Mouse (Mus musculus): ENCODE measurements around the gene St6galnac6.

The St6galnac6 gene

DNA sequence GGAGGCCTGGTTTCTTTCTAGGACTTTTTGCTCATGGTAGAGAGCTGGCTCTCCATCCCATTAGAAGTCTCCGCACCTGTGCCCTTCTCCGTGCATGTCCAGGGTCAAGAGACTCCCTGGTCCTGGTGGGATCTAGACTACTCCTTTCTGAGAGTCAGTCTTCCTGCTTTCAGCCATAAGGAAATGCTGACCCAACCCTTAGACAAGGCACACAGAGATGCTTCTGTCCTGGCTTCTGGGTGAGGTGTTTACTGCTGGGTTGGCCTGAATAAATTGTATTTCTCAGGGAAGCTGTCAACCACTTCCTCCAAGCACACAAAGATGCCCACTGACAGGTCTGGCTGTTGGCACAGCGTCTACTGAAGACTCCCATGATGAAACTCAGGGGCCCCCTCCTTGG lies at the start of gene St6galnac6:
Gene St6galnac6 (plus strand): TSS at position 301 of the 400 bp plus-strand sequence.
- no peak for DNase-seq (ENCODE audit: low spot score)

DNA sequence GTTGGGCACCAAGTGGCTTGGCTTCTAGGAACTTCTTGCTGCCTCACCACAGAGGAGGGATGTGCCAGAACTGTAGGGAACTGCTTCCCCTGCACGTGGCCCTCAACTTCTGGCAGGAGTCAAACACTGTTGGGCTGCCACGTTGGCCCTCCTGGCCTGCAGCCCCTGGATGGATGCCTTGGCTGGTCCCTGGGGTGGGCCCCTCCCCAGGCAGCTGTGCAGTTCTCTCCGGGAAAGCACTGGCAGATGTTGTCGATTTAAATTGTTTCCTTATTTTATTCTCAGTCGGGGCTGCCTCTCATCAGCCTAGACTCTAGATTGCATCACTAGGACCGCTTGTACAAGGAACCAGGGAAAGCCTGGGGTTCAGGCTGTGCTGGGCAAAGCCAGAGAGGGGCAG lies 49.7 kb upstream of the St6galnac6 start:
- DNase-seq (ENCODE audit: low spot score), result peak; percentile 51

DNA sequence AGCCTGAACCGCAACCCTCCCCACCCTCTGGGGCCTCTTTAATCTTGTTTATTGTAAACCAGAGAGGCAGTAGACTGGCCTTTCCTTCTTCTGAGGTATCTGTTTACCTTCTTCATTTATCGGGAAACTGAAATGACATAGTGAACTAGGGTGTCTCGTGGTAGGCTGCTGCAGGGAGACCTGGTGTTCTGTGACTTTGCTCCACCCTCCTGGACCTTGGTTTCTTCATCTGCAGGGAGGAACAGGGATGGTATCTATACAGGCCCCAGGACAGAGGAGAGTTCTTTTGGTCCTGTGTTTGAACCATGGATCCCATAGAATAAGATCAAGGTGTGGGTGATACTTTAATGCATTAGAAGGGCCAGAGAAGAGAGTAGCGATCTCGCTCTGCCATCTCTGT lies 48.3 kb upstream of the St6galnac6 start:
- DNase-seq (ENCODE audit: low spot score), result no peak

DNA sequence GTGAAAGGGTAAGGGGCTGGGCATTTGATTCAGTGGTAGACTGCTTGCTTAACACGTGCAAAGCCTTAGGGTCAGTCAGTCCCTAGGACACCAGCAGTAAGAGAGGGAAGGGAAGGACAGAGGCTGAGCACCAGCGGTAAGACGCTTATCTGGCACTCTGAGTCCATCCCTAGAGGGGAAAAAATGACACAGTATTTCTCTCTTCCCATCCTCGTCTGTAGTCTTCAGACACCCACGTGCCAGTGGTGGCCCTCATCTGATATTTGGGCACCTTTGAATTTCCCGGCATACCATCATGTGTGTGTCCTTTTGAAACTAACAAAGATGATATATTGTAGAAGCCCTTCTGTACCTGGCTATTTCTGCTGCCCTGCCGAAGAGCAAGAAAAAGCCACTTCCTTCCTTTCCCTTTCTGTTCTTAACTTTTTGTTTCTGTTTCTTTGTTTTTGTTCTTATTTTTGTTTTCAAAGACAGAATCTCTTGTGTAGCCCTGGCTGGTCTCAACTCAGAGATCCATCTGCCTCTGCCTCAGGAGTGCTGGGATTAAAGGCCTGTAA lies 45.8 kb upstream of the St6galnac6 start:
- no peak for DNase-seq (ENCODE audit: low spot score)

DNA sequence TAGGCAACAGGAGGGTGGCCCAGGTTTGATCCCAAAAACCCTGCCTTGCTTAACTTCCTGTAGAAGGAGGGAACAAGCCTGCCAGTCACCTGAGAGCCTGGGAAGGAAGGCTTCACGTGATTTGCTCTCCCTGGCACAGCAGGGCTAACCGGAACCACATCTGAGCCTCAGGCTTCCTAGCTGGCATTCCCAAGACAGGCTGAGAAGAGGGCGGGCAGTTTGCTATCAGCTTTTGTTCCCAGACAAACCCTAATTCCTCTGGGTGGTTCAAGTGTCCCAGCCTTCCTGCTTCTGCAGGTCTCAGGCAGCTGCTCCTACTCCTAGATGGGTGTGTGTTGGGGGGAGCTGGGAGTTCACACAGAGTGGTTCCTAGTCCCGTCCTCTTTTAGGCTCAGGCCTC lies 44.0 kb upstream of the St6galnac6 start:
- no peak for DNase-seq (ENCODE audit: low spot score)

DNA sequence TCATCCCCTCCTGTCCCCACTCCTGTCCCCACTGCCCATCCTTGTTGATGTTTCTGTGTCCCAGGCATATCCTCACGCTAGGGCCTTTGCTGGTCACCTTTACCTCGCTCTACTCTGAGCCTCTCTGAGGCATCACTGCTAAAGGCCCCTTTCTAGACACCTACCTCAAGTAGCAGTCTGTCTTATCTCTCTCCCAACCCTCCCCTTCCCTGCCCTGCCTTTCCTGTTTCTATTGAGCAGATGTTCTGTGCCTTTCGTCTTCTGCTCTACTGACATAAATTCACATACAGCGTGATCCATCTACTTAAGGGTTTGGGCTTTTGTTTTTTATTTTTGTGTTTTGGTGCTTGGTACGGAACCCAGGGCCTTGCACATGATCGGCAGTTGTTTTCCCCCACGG lies 43.5 kb upstream of the St6galnac6 start:
- no peak for DNase-seq (ENCODE audit: low spot score)

DNA sequence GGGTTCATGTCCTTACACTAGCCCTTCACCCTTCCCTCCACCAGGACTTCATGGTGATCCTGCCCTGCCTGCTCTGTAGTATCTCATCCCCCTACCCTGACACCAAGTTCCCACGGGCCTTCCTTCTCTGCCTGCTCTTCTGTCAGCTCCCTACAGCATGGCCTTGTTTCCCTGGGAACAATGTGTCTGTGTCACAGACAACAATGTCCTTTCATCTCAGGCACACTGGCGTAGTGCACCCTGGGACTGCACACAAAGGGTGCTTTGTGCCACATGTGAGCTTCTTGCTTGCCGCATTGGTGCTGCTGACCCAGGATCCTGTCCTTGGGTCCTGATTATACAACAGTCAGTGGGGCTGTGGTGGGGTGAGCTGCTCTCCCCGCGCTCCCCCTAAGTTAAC lies 39.9 kb upstream of the St6galnac6 start:
- DNase-seq (ENCODE audit: low spot score), result peak; percentile 81

DNA sequence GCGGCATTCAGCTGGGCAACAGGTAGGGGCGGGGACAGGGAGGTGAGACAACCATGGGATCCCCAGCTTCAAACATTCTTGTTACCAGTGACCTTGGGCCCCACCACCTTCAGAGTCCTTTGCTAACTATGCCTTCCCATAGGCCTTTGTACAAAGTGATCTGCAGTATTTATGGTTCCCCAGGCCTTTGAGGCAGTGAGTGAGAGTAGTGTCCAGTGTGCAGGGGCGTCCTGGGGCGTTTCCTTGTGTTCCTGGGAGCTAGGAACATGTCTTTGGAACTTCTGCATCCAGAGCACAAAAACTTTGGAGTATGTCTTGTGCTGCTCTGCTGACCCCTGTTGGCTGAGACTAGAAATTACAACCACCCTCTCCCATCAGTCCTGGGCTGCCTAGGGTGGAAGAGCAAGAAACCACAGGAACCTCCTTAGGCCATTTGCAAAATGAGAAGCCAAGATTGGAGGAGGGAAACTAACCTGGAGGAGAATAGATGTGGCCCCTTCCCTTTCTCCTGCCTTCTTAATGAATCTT lies 32.9 kb upstream of the St6galnac6 start:
- DNase-seq (ENCODE audit: low spot score), result peak; percentile 46

DNA sequence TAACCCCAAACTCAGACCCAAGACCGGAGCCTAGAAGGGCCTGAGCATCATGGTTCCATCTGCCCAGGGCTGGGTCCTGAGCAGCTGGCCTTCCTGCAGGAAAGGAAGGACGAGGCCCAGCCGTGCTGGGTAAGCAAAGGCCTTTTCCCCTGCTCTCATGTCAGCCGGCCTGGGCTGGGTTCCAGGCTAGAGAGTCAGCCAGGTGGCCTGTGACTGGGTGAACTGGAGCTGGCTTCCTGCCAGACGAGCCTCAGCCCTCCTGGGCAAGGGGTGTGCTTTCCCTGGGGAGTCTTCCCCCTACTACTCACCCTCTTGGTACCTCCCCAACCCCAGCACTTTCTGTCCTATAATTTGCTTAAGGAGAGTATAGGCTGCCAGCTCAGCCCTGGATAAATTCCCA lies 31.4 kb upstream of the St6galnac6 start:
- no peak for DNase-seq (ENCODE audit: low spot score)

DNA sequence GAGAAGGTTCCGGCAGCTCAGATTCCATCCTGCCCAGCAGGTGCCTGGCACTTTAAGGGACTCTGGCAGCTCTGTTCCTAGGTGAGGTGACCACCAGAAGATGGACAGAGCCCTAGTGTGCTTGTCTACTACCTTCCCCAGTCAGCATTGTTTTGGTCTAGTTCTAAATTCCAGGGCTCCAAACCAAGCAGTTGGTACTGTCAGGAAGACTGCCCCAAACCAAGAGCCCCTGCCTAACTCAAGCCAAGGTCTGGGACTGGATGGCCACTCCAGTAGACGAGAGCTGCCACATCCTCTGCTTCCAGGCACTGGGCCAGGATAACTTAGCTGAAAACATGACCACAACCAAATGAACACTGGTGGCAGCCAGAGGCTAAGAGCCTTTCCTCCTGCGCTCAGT lies 30.6 kb upstream of the St6galnac6 start:
- DNase-seq (ENCODE audit: low spot score), result no peak

DNA sequence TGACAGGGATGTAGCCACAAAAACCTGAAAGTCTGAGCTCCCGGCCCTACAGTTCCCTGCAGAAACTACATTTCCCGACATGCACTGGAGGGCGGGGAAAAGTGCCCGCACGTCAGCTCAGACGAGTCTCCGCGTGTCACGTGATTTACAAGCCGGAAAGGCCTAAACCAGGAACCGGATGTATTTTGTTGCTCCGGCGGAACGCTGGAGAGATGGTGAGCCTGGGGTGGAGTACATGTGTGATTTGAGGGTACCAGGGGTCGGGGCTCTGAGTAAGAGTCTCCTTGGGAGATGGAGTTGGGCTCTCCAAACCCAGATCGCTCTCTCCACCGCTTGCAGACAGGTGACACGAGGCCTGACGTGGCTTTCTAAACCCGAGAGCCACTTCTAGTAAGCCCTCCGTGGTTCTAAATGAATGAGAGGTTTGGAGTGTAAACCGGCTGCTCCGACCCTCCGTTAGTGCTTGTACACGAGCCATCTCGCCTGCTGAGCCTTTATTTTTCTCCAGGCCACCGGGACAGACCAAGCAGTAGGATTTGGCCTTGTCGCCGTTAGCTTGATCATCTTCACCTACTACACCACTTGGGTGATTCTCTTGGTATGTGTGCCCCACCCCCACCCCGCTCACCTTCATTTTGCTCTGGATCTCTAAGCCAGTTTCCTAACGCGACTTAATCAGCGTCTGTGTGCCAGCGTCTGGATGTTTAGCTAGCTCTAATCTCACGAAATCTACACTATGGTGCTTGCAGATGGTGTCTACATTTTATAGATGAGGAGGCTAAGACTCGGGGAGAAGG lies 28.6 kb upstream of the St6galnac6 start, which contains the start of gene Dpm2:
Gene Dpm2 (plus strand): TSS at position 161 of the 797 bp plus-strand sequence.
- peak; percentile 89 for DNase-seq (ENCODE audit: low spot score)

DNA sequence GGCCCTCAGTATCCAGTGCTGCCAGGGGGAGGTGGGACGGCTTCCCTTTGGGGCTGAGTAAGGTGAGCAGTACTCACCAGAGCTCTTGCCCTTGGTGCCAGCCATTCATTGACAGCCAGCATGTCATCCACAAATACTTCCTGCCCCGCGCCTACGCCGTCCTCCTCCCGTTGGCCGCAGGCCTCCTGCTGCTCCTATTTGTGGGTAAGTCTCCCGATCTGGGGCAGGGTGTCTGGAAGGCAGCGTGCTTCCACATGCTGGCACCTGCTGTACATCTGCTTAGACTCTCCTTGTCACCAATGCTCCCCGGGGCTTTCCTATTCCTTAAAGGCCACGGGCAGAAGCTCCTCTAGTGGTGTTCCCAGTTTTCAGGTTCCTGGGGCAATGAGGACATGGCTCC lies 27.3 kb upstream of the St6galnac6 start:
- DNase-seq (ENCODE audit: low spot score), result no peak

DNA sequence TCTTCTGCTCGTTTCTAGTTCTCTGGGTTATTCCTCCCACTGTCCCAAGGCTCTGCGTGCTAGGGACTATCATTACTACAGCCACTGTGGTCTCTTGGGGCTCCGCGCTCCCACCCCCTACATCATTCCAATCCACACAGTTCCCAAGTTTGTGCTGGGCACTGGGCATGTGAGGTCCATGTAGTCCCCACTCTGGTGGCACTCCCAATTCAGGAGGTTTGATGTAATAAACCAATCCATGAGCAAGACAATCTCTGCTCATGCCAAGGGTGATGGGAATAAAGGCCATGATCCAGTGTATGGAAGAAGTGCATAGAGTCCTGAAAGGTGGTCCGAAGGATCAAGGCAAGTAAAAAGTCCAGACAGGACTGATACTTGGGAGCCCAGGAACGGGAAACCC lies 25.0 kb upstream of the St6galnac6 start, which contains the start of gene Pip5kl1:
Gene Pip5kl1 (plus strand): TSS at position 301 of the 400 bp plus-strand sequence.
- no peak for DNase-seq (ENCODE audit: low spot score)

DNA sequence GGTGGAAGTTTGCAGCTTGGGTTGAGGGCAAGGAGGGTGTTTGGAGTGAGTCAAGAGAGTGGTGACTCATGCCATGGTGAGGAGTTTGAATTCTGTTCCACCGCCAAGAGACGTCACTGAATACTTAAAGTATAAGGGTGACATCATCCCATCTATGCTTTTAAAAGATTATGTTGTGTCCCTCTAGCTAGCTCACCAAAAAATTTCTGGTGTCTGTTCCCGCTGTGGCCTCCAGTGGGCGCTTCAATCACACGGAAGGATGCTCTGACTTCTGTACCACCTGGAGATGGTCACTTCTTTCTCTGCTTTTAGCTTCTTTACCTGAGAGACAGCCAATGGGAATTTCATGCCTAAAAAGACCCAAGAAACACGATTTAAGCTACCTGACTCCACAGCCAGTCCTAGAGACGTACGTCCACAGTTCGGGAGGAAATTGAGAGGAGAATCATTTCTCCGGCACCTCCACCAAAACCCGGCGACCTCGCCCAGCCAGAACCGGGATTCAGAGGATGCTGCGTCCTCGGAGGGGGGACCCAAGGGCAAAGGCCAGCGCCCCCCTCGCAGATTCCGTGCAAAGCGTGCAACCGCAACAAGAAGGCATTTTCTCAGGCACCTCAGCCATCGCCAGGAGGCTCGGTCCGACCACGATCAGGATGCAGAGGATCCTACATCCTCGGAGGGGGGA lies 24.5 kb upstream of the St6galnac6 start:
- no peak for DNase-seq (ENCODE audit: low spot score)

DNA sequence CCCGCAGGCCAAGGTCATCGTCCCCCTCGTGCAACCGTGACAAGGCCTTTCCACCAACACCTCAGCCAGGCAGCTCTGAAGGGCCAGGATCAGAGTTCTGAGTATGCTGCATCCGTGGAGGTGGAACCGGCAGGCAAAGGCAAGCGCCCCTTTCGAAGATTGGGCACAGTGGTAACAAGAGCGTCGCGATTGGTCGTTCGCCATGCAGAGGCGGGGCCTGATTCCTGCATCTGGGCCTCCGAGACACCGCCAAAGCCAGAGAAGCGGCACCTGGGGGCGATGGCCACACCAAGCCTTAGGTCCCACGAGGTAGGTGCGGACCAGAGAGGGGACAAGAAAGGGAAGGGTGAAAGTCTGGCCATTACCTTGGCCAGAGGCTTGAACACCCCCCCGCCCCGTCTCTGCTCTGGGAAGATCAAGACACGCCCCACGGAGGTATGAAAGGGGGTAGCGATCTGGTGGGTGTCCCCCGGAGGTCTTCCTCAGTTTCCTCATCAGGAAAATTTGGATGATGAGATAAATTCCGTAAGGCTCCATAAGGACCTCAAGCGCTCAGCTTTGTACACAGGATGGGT lies 23.8 kb upstream of the St6galnac6 start, which contains the start of gene 9430097D07Rik:
Gene 9430097D07Rik (minus strand): TSS at position 99 of the 575 bp plus-strand sequence.
- no peak for DNase-seq (ENCODE audit: low spot score)

DNA sequence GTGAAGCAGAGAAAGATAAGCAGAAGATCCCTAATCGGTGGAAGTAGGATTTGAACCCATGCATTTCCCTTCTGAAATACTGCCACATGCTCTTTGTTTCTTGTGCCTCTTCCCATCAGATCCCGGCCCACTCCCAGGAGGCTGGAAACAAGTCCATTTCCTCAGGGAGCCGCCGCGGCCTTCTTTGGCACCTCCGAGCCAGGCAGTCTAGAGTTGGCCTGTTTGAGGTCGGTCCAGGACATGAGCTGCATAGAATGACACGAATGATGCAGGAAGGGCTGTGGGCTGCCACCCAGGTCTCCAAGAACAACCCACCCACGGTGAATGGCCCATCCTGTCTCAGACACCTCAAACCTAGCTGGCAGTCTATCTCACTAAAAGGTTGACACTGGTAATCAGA lies 23.0 kb upstream of the St6galnac6 start:
- peak; percentile 10 for DNase-seq (ENCODE audit: low spot score)

DNA sequence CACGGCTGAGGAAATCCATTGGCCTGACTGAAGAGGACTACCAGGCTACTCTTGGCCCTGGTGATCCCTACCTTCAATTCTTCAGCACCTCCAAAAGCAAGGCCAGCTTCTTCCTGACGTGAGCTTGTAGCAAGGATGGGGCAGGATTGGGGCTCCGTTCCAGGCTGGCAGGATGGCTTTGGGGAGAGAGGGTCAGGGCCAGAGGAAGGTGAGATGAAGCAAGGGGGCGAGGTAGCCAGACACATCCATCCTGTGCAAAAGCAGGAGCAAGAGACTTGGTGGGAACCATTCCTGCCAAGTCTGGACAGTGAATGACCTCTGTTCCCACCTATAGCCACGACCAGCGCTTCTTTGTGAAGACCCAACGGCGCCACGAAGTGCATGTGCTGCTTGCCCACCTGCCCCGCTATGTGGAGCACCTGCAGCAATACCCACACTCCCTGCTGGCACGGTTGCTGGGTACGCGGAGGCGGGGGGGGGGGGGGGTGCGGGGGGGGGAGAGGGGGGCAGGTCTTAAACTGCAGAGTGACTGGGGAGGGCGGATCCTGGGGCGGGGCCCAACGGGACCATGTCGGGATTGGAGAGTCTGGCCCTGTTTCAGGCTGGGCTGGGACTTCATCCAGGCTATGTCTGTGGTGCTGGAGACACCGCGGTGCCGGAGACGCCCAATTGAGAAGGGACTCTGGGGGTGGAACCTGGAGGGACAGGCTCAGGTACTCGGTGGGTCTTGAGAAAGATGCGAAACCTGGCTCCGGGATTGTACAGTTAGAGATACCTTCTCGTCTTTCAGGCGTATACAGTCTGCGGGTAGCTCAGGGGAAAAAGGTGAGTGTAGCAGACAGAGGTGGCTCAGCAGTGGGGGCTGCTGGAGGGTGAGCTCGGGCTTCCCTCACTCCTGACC lies 21.1 kb upstream of the St6galnac6 start:
- no peak for DNase-seq (ENCODE audit: low spot score)

DNA sequence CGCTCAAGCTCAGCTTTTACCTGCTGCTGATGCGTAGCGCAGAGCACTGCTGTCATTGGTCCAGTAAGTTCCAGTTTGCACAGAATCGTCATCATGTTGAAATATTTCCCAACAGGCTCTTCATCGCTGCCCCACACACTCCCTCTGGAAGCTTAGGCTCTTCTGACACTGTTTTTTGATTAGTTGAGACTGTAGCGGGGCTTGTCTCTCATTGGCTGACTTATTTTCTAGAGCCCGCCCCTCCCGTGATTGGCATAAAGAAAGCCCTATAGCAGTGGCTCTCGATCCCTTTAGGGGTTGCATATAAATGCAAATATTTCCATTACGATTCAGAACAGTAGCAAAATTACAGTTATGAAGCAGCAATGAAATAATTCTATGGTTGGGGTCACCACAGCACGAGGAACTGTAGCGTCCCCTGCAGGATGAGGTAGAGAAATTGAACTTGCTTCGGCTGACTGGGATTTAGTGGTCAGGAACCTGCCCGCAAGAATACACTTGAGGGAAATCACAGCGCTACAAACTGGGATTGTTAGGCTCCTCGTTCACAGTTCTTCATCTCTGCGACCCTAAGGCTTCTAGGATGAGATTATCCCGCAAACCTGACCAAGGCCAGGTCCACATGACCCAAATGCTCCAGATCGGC lies 17.9 kb upstream of the St6galnac6 start:
- no peak for DNase-seq (ENCODE audit: low spot score)

DNA sequence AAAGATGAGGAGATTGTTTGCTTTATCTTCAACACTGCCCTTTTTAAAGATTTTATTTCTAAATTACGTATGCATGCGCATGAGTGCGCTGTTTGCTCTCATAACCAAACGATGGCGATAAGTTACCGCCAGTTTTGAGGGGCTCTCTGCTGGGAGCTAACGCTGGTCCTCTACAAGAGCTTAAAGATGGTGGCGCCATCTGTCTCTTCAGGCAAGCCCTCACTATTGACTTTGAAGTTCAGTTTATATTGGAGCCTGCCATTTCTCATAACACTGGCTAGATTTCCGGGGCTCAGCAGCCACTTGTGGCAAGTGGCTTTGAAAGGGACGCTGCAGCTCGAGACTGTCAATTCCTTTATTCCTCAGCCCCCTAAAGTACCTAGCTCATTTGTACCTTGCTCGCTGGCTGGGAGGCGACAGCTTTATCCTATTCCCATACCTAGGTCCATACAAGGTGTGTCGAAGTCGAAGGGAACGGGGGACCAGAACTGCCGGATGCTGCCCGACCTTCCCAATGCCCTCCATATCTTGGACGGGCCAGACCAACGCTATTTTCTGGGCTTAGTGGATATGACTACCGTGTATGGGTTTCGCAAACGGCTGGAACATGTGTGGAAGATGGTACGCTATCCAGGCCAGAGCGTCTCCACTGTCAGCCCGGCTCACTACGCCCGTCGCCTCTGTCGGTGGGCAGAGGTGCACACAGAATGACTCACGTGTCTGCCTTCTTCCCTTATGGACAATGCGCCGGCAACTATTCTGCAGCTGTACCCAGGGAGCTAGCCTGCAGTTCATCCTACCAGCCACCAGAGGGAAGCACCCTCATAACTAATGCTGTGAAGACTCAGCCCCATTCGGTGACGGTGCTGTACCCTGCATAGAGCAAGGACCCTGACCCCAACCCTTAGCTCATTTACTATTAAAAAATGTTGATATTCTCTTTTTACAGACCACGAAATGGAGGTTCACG lies 16.4 kb upstream of the St6galnac6 start:
- DNase-seq (ENCODE audit: low spot score), result peak; percentile 72
